ENCODE assay signal across 26 mouse cellular contexts in genomic region chr10:21376682-21377473, GRCm38 (mm10). TPM values are rescaled to one million over a fixed set of nuclear protein-coding genes. Genes with fewer than 3 reads are reported as not detected.
A peak's percentile ranks its signal among the peaks of the same experiment; 100 is the strongest.
DNase-seq lines count a peak whose midpoint lies in the region; ATAC-seq and TF ChIP-seq lines count a peak whose summit lies in the region.
"Had no signal": no experiment of that assay in that cellular context is flagged by ENCODE, and none has a peak within 500 bp of the region (broad histone marks: within the 10 kb centered on the region; RNA-seq: fewer than 3 reads in every experiment).

Aldh8a1 (plus strand) TSS chr10:21377291.

- H3K4me2 ChIP-seq in kidney, embryonic 15.5 days = no peak within 1 kb of the TSS
- H3K4me2 ChIP-seq: heart, embryonic 15.5 days; limb, embryonic 12.5 days; lung, embryonic 15.5 days; midbrain, embryonic 15.5 days had no signal

- no peaks in the 10 kb centered on the region for H3K79me2 ChIP-seq in MEL (ENCODE audit: control insufficient read depth, insufficient read depth, low read length, poor library complexity)

- H3K27me3 ChIP-seq in kidney, adult 2 months (replicated peaks; ENCODE audit: control insufficient read depth, insufficient read depth, low read length) = no peaks in the 10 kb centered on the region
- no peaks in the 10 kb centered on the region for H3K27me3 ChIP-seq in kidney, embryonic 15.5 days
- no peaks in the 10 kb centered on the region for H3K27me3 ChIP-seq in MEL (ENCODE audit: control insufficient read depth in 1 of 2, insufficient read depth in 2 of 2, low read length in 2 of 2)
- no peaks in the 10 kb centered on the region for H3K27me3 ChIP-seq in thymus, adult 2 months (ENCODE audit: control insufficient read depth, insufficient read depth, low read length)
- H3K27me3 ChIP-seq: limb, embryonic 12.5 days; lung, embryonic 15.5 days had no signal

- peak within 1 kb of the TSS; percentile 70 for H3K27ac ChIP-seq in kidney, adult 2 months (ENCODE audit: insufficient read depth, low read depth, low read length)
- no peak within 1 kb of the TSS for H3K27ac ChIP-seq in kidney, embryonic 15.5 days
- no peak within 1 kb of the TSS for H3K27ac ChIP-seq in MEL (ENCODE audit: control insufficient read depth, low read depth, low read length)
- H3K27ac ChIP-seq in thymus, adult 2 months (ENCODE audit: control insufficient read depth, insufficient read depth, low read length) = no peak within 1 kb of the TSS
- H3K27ac ChIP-seq: heart, adult 2 months; heart, embryonic 15.5 days; hindbrain, embryonic 10.5 days; hindbrain, postnatal 0 days; limb, embryonic 12.5 days; lung, embryonic 15.5 days; macrophage; midbrain, embryonic 15.5 days had no signal

- no peak for TF ChIP-seq RAD21 in MEL (IDR thresholded peaks at IDR 0.05; ENCODE audit: low read depth, low read length)

- TF ChIP-seq EP300 in MEL (IDR thresholded peaks at IDR 0.05; ENCODE audit: low read depth in 1 of 2, low read length in 2 of 2) = no peak

- no peak within 1 kb of the TSS for H3K9ac ChIP-seq in kidney, embryonic 15.5 days
- no peak within 1 kb of the TSS for H3K9ac ChIP-seq in MEL (ENCODE audit: control insufficient read depth, low read depth, low read length, poor library complexity, severe bottlenecking)
- H3K9ac ChIP-seq: heart, embryonic 15.5 days; limb, embryonic 12.5 days; lung, embryonic 15.5 days; midbrain, embryonic 15.5 days had no signal

- H3K4me3 ChIP-seq in kidney, adult 2 months (ENCODE audit: insufficient read depth, low read depth, low read length) = peak within 1 kb of the TSS; percentile 17
- H3K4me3 ChIP-seq in kidney, embryonic 15.5 days (replicated peaks) = no peak within 1 kb of the TSS
- H3K4me3 ChIP-seq in MEL (ENCODE audit: control insufficient read depth in 1 of 2, insufficient read depth in 1 of 2, low read depth in 2 of 2, low read length in 2 of 2) = no peak within 1 kb of the TSS
- no peak within 1 kb of the TSS for H3K4me3 ChIP-seq in thymus, adult 2 months (ENCODE audit: control insufficient read depth, insufficient read depth, low read length)
- H3K4me3 ChIP-seq: heart, adult 2 months; heart, embryonic 15.5 days; hindbrain, embryonic 10.5 days; limb, embryonic 12.5 days; lung, embryonic 15.5 days; midbrain, embryonic 15.5 days had no signal

- no peaks in the 10 kb centered on the region; the same call in 1 of the 2 replicates for H3K36me3 ChIP-seq in kidney, adult 2 months (ENCODE audit: control insufficient read depth, insufficient read depth, low read length)
- H3K36me3 ChIP-seq in kidney, embryonic 15.5 days = no peaks in the 10 kb centered on the region
- peaks cover 0 to 3% of the 10 kb centered on the region in 2 experiments; a peak in 1 of 4 replicates for H3K36me3 ChIP-seq in MEL (ENCODE audit: control insufficient read depth in 1 of 2, insufficient read depth in 2 of 2, low read length in 2 of 2)
- H3K36me3 ChIP-seq in thymus, adult 2 months (ENCODE audit: control insufficient read depth, insufficient read depth, low read length) = no peaks in the 10 kb centered on the region
- H3K36me3 ChIP-seq: heart, embryonic 15.5 days; hindbrain, embryonic 10.5 days; limb, embryonic 12.5 days; lung, embryonic 15.5 days; midbrain, embryonic 15.5 days had no signal

- H3K9me3 ChIP-seq in kidney, embryonic 15.5 days (replicated peaks) = no peaks in the 10 kb centered on the region
- no peaks in the 10 kb centered on the region for H3K9me3 ChIP-seq in MEL (replicated peaks; ENCODE audit: insufficient read depth, low read length)
- H3K9me3 ChIP-seq: heart, embryonic 15.5 days; hindbrain, embryonic 10.5 days; limb, embryonic 12.5 days; lung, embryonic 15.5 days; midbrain, embryonic 15.5 days had no signal

- 64% methylated on average over 13 of the region's 13 CpGs for WGBS in kidney, adult 2 months
- 81% methylated on average over 13 of the region's 13 CpGs for WGBS in kidney, embryonic 15.5 days
- 93% methylated on average over 13 of the region's 13 CpGs for WGBS in thymus, adult 2 months

- peaks cover 15% of the 10 kb centered on the region; the same call in 1 of the 2 replicates for H3K4me1 ChIP-seq in kidney, adult 2 months (ENCODE audit: control insufficient read depth, insufficient read depth, low read length)
- no peaks in the 10 kb centered on the region for H3K4me1 ChIP-seq in kidney, embryonic 15.5 days
- peaks cover 0 to 5% of the 10 kb centered on the region in 2 experiments; a peak in 2 of 4 replicates for H3K4me1 ChIP-seq in MEL (ENCODE audit: control insufficient read depth in 1 of 2, insufficient read depth in 2 of 2, low read length in 2 of 2)
- no peaks in the 10 kb centered on the region for H3K4me1 ChIP-seq in thymus, adult 2 months (replicated peaks; ENCODE audit: control insufficient read depth, insufficient read depth, low read length)
- H3K4me1 ChIP-seq: heart, embryonic 15.5 days; limb, embryonic 12.5 days; lung, embryonic 15.5 days; midbrain, embryonic 15.5 days had no signal

- ATAC-seq in kidney, embryonic 15.5 days (replicated peaks; ENCODE audit: low FRiP score) = no peak
- no peak for ATAC-seq in megakaryocyte-erythroid progenitor cell, adult 5-6 weeks (replicated peaks; ENCODE audit: low FRiP score, low TSS enrichment, poor library complexity, severe bottlenecking)
- ATAC-seq: forebrain, embryonic 14.5 days; hindbrain, postnatal 0 days; intestine, postnatal 0 days; midbrain, embryonic 15.5 days; Patski had no signal

- DNase-seq in kidney, adult 2 months = peak; percentile 87
- DNase-seq in 416B (ENCODE audit: low read depth) = peak; percentile 80
- peak; percentile 38 for DNase-seq in MEL (ENCODE audit: low read depth, low spot score)
- DNase-seq in kidney, postnatal 25 days = peak; percentile 65 to 86
- DNase-seq in thymus, adult 2 months = no peak
- no peak for DNase-seq in left cerebral cortex, adult 8-10 months (ENCODE audit: low spot score in 2 of 2)
- DNase-seq: adrenal gland, postnatal 25 days; cerebellum, adult 2 months; gastrocnemius, postnatal 14 days; heart, adult 2 months; right cerebral cortex, postnatal 14 days; spleen, adult 18-20 months had no signal

- no peak for TF ChIP-seq CTCF in kidney, adult 2 months (conservative IDR thresholded peaks at IDR 0.05; ENCODE audit: insufficient read depth, insufficient read length, low read depth, low read length)
- TF ChIP-seq CTCF in MEL (IDR thresholded peaks at IDR 0.05 in 2 of 3, conservative IDR thresholded peaks at IDR 0.05 in 1 of 3; ENCODE audit: control insufficient read depth in 1 of 3, insufficient read depth in 1 of 3, low read depth in 2 of 3, low read length in 3 of 3, poor library complexity in 1 of 3, severe bottlenecking in 1 of 3) = no peak
- no peak for TF ChIP-seq CTCF in thymus, adult 2 months (IDR thresholded peaks at IDR 0.05; ENCODE audit: borderline replicate concordance, control insufficient read depth, extremely low read depth, insufficient read depth, low read length, poor library complexity)

- TF ChIP-seq POLR2A in kidney, adult 2 months (IDR thresholded peaks at IDR 0.05; ENCODE audit: low read depth, low read length) = no peak
- TF ChIP-seq POLR2A in MEL (IDR thresholded peaks at IDR 0.05; ENCODE audit: control insufficient read depth in 1 of 2, insufficient read depth in 1 of 2, low read depth in 1 of 2, low read length in 2 of 2, poor library complexity in 1 of 2) = no peak
- no peak for TF ChIP-seq POLR2A in thymus, adult 2 months (IDR thresholded peaks at IDR 0.05; ENCODE audit: control insufficient read depth, extremely low read depth, insufficient read depth, low read length, poor library complexity)

TF ChIP-seq in MEL, 35 proteins besides CTCF, POLR2A, EP300 and RAD21:
- TF ChIP-seq MYC (IDR thresholded peaks at IDR 0.05; ENCODE audit: low read depth, low read length) (0 out of 2 replicates have a peak, but pooled peaks have one; percentile 20), HCFC1 (IDR thresholded peaks at IDR 0.05; ENCODE audit: low read depth, low read length) (0 out of 2 replicates have a peak, but pooled peaks have one; percentile 31), ELF1 (IDR thresholded peaks at IDR 0.05; ENCODE audit: low read depth, low read length) (peak; percentile 27; the same call in 1 of the 2 replicates), KAT2A (conservative IDR thresholded peaks at IDR 0.05; ENCODE audit: low read depth, low read length) (no peak)

RNA-seq across cellular contexts. Expression of gene Aldh8a1, which starts in this region (rescaled TPM):
- 238 and 267 TPM in 2 replicates for polyA plus RNA-seq in kidney, adult 2 months (2012; rRNA removed)
- polyA plus RNA-seq in kidney, embryonic 15.5 days (2015; fragmentation: Nextera tagmentation; extraction: Ambion mirVana) = 2.9 and 3.5 TPM in 2 replicates
- total RNA-seq in MEL (2012; rRNA removed) = 0.04 and 0.07 TPM in 2 replicates
- under 1 TPM in 1 of 2 experiments, not detected in 1; 0.07 TPM for polyA plus RNA-seq in MEL (2012; ENCODE audit: insufficient read depth in 1 of 2, insufficient read length in 2 of 2, low read depth in 1 of 2, low replicate concordance in 2 of 2, missing spikeins in 1 of 2)
- polyA plus RNA-seq in thymus, adult 2 months (2012; rRNA removed) = 0.16 and 0.80 TPM in 2 replicates
- total RNA-seq in left cerebral cortex, adult 8-10 months (2022) = under 1 TPM in 3 of 4 experiments, not detected in 1; 0.14 to 0.30 (median 0.23) TPM
- not detected in 2 replicates for total RNA-seq in megakaryocyte-erythroid progenitor cell, adult 5-6 weeks (2014; fragmentation: Nextera tagmentation)
- total RNA-seq in megakaryocyte-erythroid progenitor cell, adult 5-6 weeks (2017) = not detected in 2 replicates
- total RNA-seq: gastrocnemius, postnatal 14 days; heart, adult 2 months; hindbrain, postnatal 0 days; left cerebral cortex, postnatal 10 days had no signal
- polyA plus RNA-seq: embryonic facial prominence, embryonic 11.5 days; forebrain, embryonic 14.5 days; heart, adult 2 months; heart, embryonic 15.5 days; hindbrain, postnatal 0 days; intestine, postnatal 0 days; limb, embryonic 12.5 days; macrophage had no signal

Comparison
In these comparisons a context has a peak if more than half of its experiments do, and no peak if none do; other contexts are left out.
1. RNA of gene Aldh8a1 (polyA plus RNA-seq): 238 to 267 TPM in kidney, adult 2 months; 2.9 to 3.5 TPM in kidney, embryonic 15.5 days, 0.16 to 0.80 TPM in thymus, adult 2 months and 0.07 TPM in MEL; every median in the first group is over 10 times any median in the second.
2. Peak in DNase-seq in MEL; RNA of the gene not detected or under 1 TPM.
3. DNase-seq: peak in kidney, adult 2 months (single experiment), 416B (single experiment) and kidney, postnatal 25 days (2 of 2); none in thymus, adult 2 months (single experiment) and left cerebral cortex, adult 8-10 months (0 of 2).